Mouse (Mus musculus) C2C12 (cell line): ENCODE measurements around the gene Jak1.

ENCODE experiments used
- CTCF ChIP-seq: IDR thresholded peaks from one replicate; pipeline ENCODE4 v1.5.1; 2011; ENCODE audit not compliant: control insufficient read depth, insufficient read depth, insufficient read length
- USF1 ChIP-seq: IDR thresholded peaks from one replicate; pipeline ENCODE4 v1.6.1; 2011; ENCODE audit warnings: low read depth, mild to moderate bottlenecking, control low read depth, moderate library complexity

DNA sequence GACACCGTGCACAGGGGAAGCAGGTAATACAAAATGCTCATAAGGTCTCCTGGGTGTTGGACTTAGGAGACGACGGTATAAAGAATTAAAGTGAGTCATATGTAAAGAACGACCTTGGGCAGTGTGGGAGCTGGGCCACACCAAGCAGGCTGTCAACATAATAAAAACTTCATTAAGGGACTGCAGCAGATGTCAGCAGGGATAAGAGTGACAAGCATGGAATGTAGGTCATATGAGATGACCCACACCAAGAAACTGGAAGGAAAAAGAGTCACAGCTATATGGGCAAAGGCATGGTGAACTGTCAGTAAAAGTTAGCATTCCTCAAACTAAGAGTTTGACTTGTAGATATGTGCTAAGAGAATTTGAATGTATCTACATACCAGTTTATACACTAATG, 120.7 kb downstream of the Jak1 start:
- TF ChIP-seq USF1 (no peak), CTCF (no peak)
